Mouse (Mus musculus) G1E (cell line): ENCODE data around the gene Lrrc10.

Source experiments
- CTCF ChIP-seq: IDR thresholded peaks from 2 replicates; pipeline ENCODE4 v1.5.1; 2012; ENCODE audit warnings: low read depth, low read length, inconsistent platforms, mixed read lengths
- GATA1 ChIP-seq: IDR thresholded peaks from 2 replicates; pipeline ENCODE4 v1.6.1; 2012; ENCODE audit warnings: borderline replicate concordance, low read length, inconsistent platforms, mixed read lengths
- GATA2 ChIP-seq: IDR thresholded peaks from 2 replicates; pipeline ENCODE4 v1.6.1; 2012; ENCODE audit warnings: low read depth, low read length, inconsistent platforms, borderline replicate concordance
- POLR2AphosphoS5 ChIP-seq: IDR thresholded peaks from 2 replicates; pipeline ENCODE4 v1.6.1; 2012; ENCODE audit warnings: low read depth, low read length, inconsistent platforms; ENCODE audit not compliant: insufficient replicate concordance
- TAL1 ChIP-seq: conservative IDR thresholded peaks from 2 replicates; pipeline ENCODE4 v1.6.1; 2012; ENCODE audit warnings: low read depth, low read length, inconsistent platforms, mixed read lengths

DNA sequence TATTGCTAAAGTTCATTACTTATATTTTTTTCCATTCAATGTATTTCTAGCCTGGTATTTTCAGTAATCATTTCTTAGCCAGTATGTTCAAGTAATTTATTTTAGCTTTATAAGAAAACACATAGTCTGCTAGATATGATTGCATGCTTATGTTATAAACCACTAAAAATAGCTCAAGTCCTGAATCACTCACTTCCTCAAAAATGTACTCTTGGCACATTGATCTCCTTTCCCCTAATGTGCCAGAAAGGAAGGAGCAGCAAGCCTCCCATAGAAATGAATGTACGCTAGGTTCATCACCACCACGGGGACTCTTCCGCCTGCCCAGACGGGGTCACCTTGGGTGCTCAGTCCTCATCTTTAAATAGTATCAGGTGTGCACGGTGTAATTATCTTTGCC, 30.6 kb upstream of the Lrrc10 start:
- TF ChIP-seq CTCF (no peak), TAL1 (no peak), GATA1 (no peak), POLR2AphosphoS5 (no peak), GATA2 (no peak)
